Mouse (Mus musculus): ENCODE measurements around the gene Zfp335.
A peak's percentile ranks its signal among the peaks of the same experiment; 100 is the strongest.
"Not testable (repeated sequence)": the region's sequence is repeated elsewhere in the genome, so short reads cannot be mapped to it uniquely, and the experiment has no call there.

Gene Zfp335

DNA sequence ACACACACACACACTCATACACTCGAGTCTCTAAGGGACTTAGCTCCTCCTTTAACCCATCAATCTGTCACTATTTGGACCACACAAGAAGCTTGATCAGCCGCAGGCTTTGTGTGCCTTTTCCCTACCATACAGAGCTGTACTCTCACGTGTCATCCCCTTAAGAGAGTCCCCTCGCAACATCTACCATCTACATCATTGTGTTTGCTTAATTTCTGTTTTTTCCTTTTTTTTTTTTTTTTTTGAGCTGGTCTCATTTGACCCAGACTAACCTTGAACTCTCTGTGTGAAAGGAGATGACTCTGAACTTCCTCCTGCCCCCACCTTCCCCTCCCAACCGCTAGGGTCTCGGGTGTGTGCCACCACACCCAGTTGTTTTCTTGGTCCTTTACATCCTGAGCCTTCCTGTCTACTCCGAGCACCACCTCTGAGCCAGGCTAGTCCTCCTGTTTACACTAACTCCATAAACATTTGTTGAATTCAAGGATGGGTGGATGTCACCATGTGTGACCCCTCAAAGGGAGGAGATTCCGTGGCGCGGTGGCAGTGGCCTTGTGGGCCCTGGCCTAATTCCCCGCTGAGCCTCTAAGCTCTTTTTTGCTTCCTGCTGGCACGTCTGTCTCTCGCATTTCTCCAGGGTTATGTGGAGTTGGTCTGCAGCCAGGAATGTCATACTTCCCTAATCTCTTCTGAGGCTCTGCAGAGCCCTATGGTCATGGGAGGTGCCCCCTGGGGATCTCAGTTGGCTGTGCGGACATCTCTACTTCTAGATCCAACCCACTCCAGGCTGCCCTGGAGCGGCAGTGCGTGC is 44.6 kb downstream of the Zfp335 start:
- DNase-seq (ENCODE audit: low read depth): peak; percentile 54

DNA sequence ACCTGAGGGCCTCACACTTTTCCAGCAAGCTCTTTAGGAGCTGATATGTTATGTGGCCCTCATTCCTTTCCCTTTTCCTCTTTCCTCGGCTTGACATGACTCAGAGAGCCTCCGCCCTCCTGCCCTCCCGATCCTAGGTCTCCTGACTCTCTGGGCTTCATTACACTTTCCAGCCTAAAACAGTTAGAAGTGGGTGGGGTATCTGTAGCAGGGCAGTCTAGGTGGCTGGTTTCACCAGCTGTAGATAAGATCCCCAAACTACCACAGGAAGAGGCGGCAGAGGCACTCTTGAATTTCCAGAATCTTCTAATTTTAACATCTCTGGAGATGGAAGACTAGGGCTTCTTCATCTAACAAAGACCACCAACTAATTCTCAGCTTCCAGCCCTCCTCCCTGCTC is 47.0 kb downstream of the Zfp335 start:
- DNase-seq (ENCODE audit: low read depth): no peak

DNA sequence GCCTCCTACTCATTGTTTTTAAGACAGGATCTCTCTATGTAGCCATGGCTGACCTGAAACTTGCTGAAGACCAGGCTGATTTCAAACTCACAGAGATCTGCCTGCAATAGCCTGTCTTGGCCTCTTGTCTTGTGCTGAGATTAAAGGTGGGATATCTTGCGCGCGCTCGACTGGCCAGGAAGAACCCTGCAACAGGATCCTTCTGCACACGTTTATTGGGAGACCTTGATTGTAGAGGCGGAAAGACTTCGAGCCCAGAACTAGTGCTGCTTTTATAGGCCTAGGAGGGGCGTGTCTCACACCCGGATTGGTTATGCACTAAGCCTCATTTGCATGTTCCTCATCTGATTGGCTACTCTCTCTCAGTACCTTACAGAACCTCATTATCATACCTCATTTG is 48.1 kb downstream of the Zfp335 start:
- DNase-seq (ENCODE audit: low read depth): not testable (repeated sequence)

DNA sequence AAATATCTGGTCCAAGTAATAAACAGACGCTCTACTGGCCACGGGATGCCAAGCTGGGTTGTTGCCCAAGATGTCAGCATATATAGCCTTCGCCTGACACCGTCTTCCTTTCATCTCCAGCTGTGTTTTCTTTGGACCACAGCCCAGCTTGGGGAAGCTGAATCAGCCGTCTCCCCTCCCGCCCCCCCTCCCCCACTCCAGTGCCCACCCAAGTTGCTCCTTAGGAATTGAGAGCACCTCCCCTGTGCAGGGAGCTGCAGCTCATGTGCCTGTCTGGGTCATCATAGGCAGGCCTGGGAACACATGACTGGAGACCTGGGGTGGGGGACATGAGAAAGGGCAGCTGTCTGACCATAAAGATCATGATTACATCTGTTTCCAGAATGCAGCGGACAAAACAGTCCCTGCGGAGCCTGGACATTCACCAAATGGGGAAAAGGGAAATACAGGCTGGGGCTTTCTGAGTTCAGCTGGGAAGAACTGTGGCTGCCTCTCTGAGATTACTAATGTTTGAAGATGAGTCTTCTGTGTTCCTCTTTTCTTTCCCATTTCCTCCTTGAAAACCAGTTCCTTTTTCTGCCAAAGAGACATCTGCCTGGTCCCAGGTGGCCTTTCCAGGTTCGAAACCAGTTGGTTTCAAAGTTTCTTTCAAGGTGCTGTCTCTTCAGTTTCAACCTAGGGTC is 49.2 kb downstream of the Zfp335 start:
- DNase-seq (ENCODE audit: low read depth): no peak

DNA sequence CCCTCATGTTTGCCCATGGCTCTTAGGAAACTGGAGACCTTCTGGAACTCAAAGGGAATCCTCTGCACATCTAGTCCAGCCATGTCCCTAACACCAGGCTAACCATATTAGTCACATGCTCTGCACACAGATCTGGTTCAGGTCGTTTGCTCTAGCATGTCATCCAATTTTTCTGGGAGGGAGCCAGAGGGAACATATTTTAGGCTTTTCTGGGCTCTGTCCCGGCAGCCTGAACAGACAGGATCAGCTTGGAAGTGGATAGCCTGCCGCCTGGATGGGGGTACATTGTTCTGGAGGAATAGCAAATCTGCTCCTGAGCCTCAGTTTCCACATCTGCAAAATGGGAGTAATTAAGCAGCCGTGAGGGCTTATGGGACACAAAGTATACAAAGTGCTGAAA is 50.5 kb downstream of the Zfp335 start:
- no peak for DNase-seq (ENCODE audit: low read depth)

DNA sequence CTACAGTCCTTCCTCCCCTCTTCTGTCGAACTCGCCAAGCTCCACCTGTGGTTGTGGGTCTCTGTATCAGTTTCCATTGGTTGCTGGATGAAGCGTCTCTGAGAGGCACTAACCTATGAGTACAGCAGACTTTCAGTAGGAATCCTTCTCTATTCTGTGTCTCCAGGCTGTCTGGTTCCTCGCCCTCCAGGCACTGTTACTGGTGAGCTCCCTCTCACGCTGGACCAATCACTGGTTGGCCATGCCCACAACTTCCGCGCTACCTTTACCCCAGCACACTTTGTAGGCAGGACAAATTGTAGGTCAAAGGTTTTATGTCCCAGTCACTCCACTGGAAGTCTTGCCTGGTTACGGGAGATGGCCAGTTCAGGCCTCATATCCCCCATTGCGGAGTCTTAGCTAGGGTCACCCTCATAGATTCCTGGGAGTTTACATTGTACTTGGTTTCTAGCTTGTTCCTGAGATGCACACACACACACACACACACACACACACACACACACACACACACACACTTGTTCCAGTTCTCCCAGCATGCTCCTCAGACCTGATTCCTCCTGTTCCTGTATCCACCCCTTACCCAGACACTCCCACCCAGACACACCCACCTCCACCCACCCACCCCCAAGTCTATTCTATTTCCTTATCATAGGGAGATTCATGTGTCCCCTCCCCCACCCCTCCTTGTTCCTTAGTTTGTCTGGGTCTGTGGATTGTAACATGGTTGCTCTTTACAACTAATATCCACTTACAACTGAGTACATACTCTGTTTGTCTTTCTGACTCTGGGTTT is 51.7 kb downstream of the Zfp335 start:
- DNase-seq (ENCODE audit: low read depth): no peak

DNA sequence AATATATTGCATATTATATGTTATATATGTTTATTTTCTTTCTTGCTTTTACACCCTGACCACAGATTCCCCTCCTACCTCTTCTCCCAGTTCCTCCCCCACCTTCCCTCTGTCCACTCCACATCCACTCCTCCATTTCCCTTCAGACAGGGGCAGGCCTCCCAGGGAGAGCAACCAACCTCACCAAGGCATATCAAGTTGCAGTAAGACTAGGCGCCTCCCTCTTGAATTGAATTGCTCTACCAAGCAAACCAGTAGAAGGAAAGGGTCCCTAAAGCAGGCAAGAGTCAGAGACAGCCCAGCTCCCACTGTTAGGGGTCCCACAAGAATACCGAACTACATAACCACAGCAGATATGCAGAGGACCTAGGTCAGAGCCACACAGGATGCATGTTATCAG is 52.4 kb downstream of the Zfp335 start:
- DNase-seq (ENCODE audit: low read depth): no peak

DNA sequence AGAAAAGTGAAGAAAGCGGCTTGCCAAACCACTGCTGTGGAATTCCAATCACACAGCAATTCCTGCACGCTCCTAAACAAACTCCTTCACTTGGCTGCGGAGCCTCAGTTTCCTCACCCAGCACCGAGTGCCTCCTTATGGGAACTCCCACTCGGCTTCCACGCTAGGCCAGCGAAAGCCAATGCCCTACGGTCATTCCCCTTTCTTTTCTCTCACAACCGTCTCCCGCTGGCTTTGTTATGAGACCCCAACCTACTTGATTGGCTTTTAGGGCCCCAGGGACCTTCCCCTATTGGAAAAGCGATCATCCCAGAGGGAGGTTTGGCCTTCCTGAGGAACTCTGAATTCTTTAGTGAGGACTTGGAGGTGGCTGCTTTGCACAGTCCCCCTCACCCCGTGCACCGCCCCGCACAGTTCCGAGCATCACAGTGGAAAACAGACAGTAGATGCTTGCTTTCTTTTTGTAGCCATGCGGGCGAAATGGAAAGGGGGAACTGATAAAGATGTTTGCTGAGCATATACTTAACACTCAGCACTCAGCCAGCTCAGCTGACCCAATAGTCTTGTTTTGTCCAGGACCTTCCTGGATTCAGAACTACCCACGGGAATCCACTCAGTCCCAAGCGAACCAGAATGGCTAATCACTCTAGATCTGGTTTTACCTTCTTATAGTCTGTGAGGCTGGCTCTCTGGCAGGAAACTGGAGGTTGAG is 53.6 kb downstream of the Zfp335 start:
- peak; percentile 39 for DNase-seq (ENCODE audit: low read depth)

DNA sequence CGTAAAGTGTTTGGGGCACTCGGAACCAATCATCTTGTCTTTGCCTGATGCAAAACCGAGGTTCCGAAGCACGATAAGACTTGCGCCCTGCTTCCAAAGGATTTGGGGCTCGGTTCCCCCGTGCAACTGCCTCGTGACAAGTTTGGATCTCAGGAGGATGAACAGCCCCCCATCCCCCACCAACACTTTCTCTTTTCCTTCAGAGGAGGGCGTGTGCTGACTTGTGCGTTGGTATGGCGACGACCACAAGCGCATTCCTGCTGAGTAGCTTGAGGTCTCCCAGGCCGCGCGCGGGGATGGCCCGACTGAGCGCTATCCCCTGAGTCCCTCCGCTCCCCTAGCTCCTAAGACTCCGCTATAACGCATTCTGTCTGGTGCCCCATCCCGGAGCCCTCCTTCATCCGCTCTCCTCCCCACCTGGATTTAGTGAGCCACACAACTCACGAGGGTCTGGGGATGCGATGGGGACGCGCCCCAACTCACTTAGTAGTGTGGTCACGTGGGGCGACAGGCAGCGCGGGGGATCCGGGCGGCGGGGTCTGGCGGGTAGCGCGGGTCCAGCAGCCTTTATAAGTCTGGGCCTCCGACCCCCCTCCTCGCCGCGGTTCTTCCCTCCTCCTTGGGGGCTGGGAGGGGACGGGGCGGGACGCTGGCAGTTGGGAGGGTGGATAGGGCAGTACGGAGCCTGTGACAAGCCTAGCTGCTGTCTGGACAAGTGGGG is 54.3 kb downstream of the Zfp335 start, which contains the start of gene Pltp:
TSS of gene Pltp (minus strand) at position 611 of the 721 bp plus-strand sequence.
- DNase-seq (ENCODE audit: low read depth): peak; percentile 66

DNA sequence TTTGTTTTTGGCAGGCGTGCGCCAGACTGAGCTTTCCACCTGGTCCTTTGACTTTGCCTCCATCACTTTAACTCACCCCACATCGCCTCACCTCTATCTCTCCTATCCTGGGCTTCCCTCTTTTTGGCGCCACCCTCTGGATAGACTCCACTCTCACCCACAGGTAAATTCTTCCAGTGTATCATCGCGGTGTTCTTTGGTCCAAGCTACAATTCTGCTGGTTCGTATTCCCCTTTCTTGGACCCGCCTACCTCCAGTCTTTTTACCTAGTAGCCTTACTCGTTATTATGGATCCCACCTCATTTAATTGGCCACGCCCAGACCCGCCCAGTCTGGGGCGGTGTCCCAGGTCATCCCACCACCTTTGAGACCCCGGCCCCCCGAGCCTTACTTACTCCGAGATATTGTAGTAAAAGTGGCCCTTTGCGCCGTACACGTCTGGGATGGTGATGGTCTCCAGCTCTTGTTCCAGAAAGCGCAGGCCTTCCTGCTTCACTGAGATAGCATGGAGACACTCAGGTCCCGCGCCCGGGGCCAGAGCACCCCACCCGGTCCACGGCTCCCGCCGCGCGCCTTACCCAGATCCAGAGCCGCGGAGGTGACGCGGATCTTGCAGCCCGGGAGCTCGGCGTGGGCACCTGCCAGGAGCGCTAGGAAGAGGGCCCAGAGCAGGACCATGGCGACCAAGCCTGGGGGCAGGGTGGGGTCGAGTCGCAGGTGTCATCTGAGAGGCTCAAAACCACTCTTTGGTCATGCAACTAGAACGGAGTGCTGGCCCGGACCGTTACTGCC is 55.1 kb downstream of the Zfp335 start:
- peak; percentile 37 for DNase-seq (ENCODE audit: low read depth)

DNA sequence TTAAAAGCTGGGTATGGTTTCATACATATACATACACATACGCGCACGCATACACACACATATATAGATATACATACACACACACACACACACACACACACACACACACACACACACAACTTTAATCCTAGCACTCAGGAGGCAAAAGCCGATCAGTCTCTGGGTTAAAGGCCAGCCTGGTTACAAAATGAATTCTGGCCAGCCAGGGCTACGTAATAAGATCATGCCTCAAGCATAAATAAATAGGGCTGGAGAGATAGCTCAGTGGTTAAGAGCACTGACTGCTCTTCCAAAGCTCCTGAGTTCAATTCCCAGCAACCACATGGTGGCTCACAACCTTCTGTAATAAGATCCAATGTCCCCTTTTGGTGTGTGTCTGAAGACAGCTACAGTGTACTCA is 56.0 kb downstream of the Zfp335 start:
- not testable (repeated sequence) for DNase-seq (ENCODE audit: low read depth)

DNA sequence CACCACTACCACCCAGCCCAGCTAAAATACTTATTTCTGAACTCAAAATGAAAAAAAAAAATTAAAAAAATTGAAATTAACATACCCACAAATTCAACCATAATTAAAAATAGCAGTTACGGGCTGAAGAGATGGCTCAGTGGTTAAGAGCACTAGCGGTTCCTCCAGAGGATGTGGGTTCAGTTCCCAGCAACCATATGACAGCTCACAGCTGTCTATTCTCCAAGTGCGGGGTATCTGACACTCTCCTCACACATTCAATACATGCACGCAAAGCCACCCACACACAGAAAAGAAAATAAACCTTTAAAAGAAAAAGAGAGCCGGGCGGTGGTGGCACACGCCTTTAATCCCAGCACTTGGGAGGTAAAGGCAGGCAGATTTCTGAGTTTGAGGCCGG is 61.5 kb downstream of the Zfp335 start:
- DNase-seq (ENCODE audit: low read depth): peak; percentile 72

DNA sequence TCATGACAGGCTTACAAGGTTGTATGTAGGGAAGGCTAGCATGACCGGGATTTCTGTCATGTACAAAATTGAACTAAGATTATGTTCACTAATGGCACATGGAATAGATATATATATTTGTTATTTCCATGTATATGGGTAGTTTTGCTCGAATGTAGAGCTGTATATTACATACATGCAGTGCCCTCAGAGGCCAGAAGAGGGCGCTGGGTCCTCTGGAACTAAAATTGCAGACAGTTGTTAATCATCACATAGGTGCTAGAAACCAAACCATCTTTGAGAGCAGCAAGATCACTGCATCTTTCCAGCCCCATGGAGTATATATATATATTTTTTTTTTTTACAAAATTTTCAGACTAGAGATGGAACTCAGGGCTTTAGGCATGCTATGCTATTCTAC is 65.8 kb downstream of the Zfp335 start:
- DNase-seq (ENCODE audit: low read depth): peak; percentile 59

All from naive thymus-derived CD4-positive, alpha-beta T cell, adult 2 months (primary cell).